Mouse (Mus musculus): ENCODE measurements around the gene Usp6nl. TPM values are rescaled to one million over a fixed set of nuclear protein-coding genes. Genes with fewer than 3 reads are reported as not detected.
A peak's percentile ranks its signal among the peaks of the same experiment; 100 is the strongest.

The Usp6nl gene
- polyA plus RNA-seq, 1 experiment from 2014 or later: 9.5 TPM

GRCm38 (mm10) chr2:6412645-6413044 is 90.2 kb downstream of the Usp6nl start:
- Histone ChIP-seq H3K9me3 (ENCODE audit: control insufficient read depth, low read length) (no peaks in the 10 kb centered on the region), H3K4me1 (replicated peaks; ENCODE audit: control insufficient read depth, insufficient read depth, low read length) (no peaks in the 10 kb centered on the region), H3K36me3 (ENCODE audit: control insufficient read depth, insufficient read depth, low read length) (peaks cover 11% of the 10 kb centered on the region; the same call in 1 of the 2 replicates), H3K4me3 (ENCODE audit: low read length) (no peak overlapping the region), H3K27me3 (ENCODE audit: control insufficient read depth, insufficient read depth, low read depth, low read length) (no peaks in the 10 kb centered on the region), H3K9ac (ENCODE audit: low read length) (no peak overlapping the region), H3K4me2 (ENCODE audit: low read depth, low read length) (no peak overlapping the region), H3K27ac (ENCODE audit: low read length) (no peak overlapping the region)
- 63% methylated on average over 1 of the region's 1 CpGs for WGBS
- ATAC-seq (ENCODE audit: low read depth): no peak

GRCm38 (mm10) chr2:6413723-6414122 is 91.3 kb downstream of the Usp6nl start:
- Histone ChIP-seq H3K27ac (ENCODE audit: low read length) (no peak overlapping the region), H3K4me2 (ENCODE audit: low read depth, low read length) (no peak overlapping the region), H3K4me1 (replicated peaks; ENCODE audit: control insufficient read depth, insufficient read depth, low read length) (no peaks in the 10 kb centered on the region), H3K9me3 (ENCODE audit: control insufficient read depth, low read length) (no peaks in the 10 kb centered on the region), H3K9ac (ENCODE audit: low read length) (no peak overlapping the region), H3K4me3 (ENCODE audit: low read length) (no peak overlapping the region), H3K27me3 (ENCODE audit: control insufficient read depth, insufficient read depth, low read depth, low read length) (no peaks in the 10 kb centered on the region), H3K36me3 (ENCODE audit: control insufficient read depth, insufficient read depth, low read length) (peaks cover 11% of the 10 kb centered on the region; the same call in 1 of the 2 replicates)
- no peak for ATAC-seq (ENCODE audit: low read depth)
- 83% methylated on average over 2 of the region's 2 CpGs for WGBS

GRCm38 (mm10) chr2:6414400-6414799 is 91.9 kb downstream of the Usp6nl start:
- Histone ChIP-seq H3K27me3 (ENCODE audit: control insufficient read depth, insufficient read depth, low read depth, low read length) (no peaks in the 10 kb centered on the region), H3K4me1 (replicated peaks; ENCODE audit: control insufficient read depth, insufficient read depth, low read length) (no peaks in the 10 kb centered on the region), H3K4me3 (ENCODE audit: low read length) (no peak overlapping the region), H3K9ac (ENCODE audit: low read length) (no peak overlapping the region), H3K9me3 (ENCODE audit: control insufficient read depth, low read length) (no peaks in the 10 kb centered on the region), H3K36me3 (ENCODE audit: control insufficient read depth, insufficient read depth, low read length) (peaks cover 11% of the 10 kb centered on the region; the same call in 1 of the 2 replicates), H3K4me2 (ENCODE audit: low read depth, low read length) (no peak overlapping the region), H3K27ac (ENCODE audit: low read length) (no peak overlapping the region)
- no peak for ATAC-seq (ENCODE audit: low read depth)
- 86% methylated on average over 5 of the region's 5 CpGs for WGBS

GRCm38 (mm10) chr2:6417158-6417557 is 94.7 kb downstream of the Usp6nl start:
- Histone ChIP-seq H3K4me2 (ENCODE audit: low read depth, low read length) (no peak overlapping the region), H3K27me3 (ENCODE audit: control insufficient read depth, insufficient read depth, low read depth, low read length) (no peaks in the 10 kb centered on the region), H3K4me3 (ENCODE audit: low read length) (no peak overlapping the region), H3K9me3 (ENCODE audit: control insufficient read depth, low read length) (no peaks in the 10 kb centered on the region), H3K36me3 (ENCODE audit: control insufficient read depth, insufficient read depth, low read length) (peaks cover 8% of the 10 kb centered on the region), H3K4me1 (replicated peaks; ENCODE audit: control insufficient read depth, insufficient read depth, low read length) (no peaks in the 10 kb centered on the region), H3K27ac (ENCODE audit: low read length) (no peak overlapping the region), H3K9ac (ENCODE audit: low read length) (no peak overlapping the region)
- ATAC-seq (ENCODE audit: low read depth): no peak
- WGBS: 88% methylated on average over 11 of the region's 11 CpGs

GRCm38 (mm10) chr2:6423661-6424550 is 101.4 kb downstream of the Usp6nl start:
- WGBS: 79% methylated on average over 24 of the region's 24 CpGs
- H3K4me1 ChIP-seq (replicated peaks; ENCODE audit: control insufficient read depth, insufficient read depth, low read length): no peaks in the 10 kb centered on the region
- no peak overlapping the region for H3K4me3 ChIP-seq (ENCODE audit: low read length)
- no peak overlapping the region for H3K9ac ChIP-seq (ENCODE audit: low read length)
- no peaks in the 10 kb centered on the region for H3K9me3 ChIP-seq (ENCODE audit: control insufficient read depth, low read length)
- no peaks in the 10 kb centered on the region for H3K27me3 ChIP-seq (ENCODE audit: control insufficient read depth, insufficient read depth, low read depth, low read length)
- peaks cover 12% of the 10 kb centered on the region for H3K36me3 ChIP-seq (ENCODE audit: control insufficient read depth, insufficient read depth, low read length)
- no peak overlapping the region for H3K27ac ChIP-seq (ENCODE audit: low read length)
- no peak for ATAC-seq (ENCODE audit: low read depth)
- H3K4me2 ChIP-seq (ENCODE audit: low read depth, low read length): no peak overlapping the region

- 71% methylated on average over 5 of the region's 5 CpGs for WGBS
- Histone ChIP-seq H3K27me3 (ENCODE audit: control insufficient read depth, insufficient read depth, low read depth, low read length) (no peaks in the 10 kb centered on the region), H3K27ac (ENCODE audit: low read length) (no peak overlapping the region), H3K4me1 (replicated peaks; ENCODE audit: control insufficient read depth, insufficient read depth, low read length) (no peaks in the 10 kb centered on the region), H3K4me3 (ENCODE audit: low read length) (no peak overlapping the region), H3K9ac (ENCODE audit: low read length) (no peak overlapping the region), H3K9me3 (ENCODE audit: control insufficient read depth, low read length) (no peaks in the 10 kb centered on the region), H3K36me3 (ENCODE audit: control insufficient read depth, insufficient read depth, low read length) (peaks cover 14% of the 10 kb centered on the region), H3K4me2 (ENCODE audit: low read depth, low read length) (no peak overlapping the region)
- ATAC-seq (ENCODE audit: low read depth): no peak
Measured at GRCm38 (mm10) chr2:6424851-6425250, 102.4 kb downstream of the Usp6nl start.

- Histone ChIP-seq H3K9me3 (ENCODE audit: control insufficient read depth, low read length) (no peaks in the 10 kb centered on the region), H3K9ac (ENCODE audit: low read length) (no peak overlapping the region), H3K27ac (ENCODE audit: low read length) (no peak overlapping the region), H3K4me1 (replicated peaks; ENCODE audit: control insufficient read depth, insufficient read depth, low read length) (no peaks in the 10 kb centered on the region), H3K36me3 (ENCODE audit: control insufficient read depth, insufficient read depth, low read length) (peaks cover 20% of the 10 kb centered on the region), H3K4me3 (ENCODE audit: low read length) (no peak overlapping the region), H3K4me2 (ENCODE audit: low read depth, low read length) (no peak overlapping the region), H3K27me3 (ENCODE audit: control insufficient read depth, insufficient read depth, low read depth, low read length) (no peaks in the 10 kb centered on the region)
- WGBS: 60% methylated on average over 16 of the region's 16 CpGs
- ATAC-seq (ENCODE audit: low read depth): peak; percentile 87
Measured at GRCm38 (mm10) chr2:6436085-6436950, 113.9 kb downstream of the Usp6nl start.

- Histone ChIP-seq H3K27me3 (ENCODE audit: control insufficient read depth, insufficient read depth, low read depth, low read length) (no peaks in the 10 kb centered on the region), H3K36me3 (ENCODE audit: control insufficient read depth, insufficient read depth, low read length) (peaks cover 14% of the 10 kb centered on the region), H3K4me1 (replicated peaks; ENCODE audit: control insufficient read depth, insufficient read depth, low read length) (no peaks in the 10 kb centered on the region), H3K4me2 (ENCODE audit: low read depth, low read length) (no peak overlapping the region), H3K4me3 (ENCODE audit: low read length) (no peak overlapping the region), H3K27ac (ENCODE audit: low read length) (no peak overlapping the region), H3K9ac (ENCODE audit: low read length) (no peak overlapping the region), H3K9me3 (ENCODE audit: control insufficient read depth, low read length) (no peaks in the 10 kb centered on the region)
- WGBS: 68% methylated on average over 9 of the region's 9 CpGs
- peak; percentile 51 for ATAC-seq (ENCODE audit: low read depth)
Measured at GRCm38 (mm10) chr2:6441688-6442087, 119.2 kb downstream of the Usp6nl start.

GRCm38 (mm10) chr2:6442302-6442701 is 119.8 kb downstream of the Usp6nl start:
- Histone ChIP-seq H3K27me3 (ENCODE audit: control insufficient read depth, insufficient read depth, low read depth, low read length) (no peaks in the 10 kb centered on the region), H3K4me1 (replicated peaks; ENCODE audit: control insufficient read depth, insufficient read depth, low read length) (no peaks in the 10 kb centered on the region), H3K27ac (ENCODE audit: low read length) (no peak overlapping the region), H3K9me3 (ENCODE audit: control insufficient read depth, low read length) (no peaks in the 10 kb centered on the region), H3K4me3 (ENCODE audit: low read length) (no peak overlapping the region), H3K9ac (ENCODE audit: low read length) (no peak overlapping the region), H3K4me2 (ENCODE audit: low read depth, low read length) (no peak overlapping the region), H3K36me3 (ENCODE audit: control insufficient read depth, insufficient read depth, low read length) (peaks cover 11% of the 10 kb centered on the region)
- no peak for ATAC-seq (ENCODE audit: low read depth)
- WGBS: 77% methylated on average over 10 of the region's 10 CpGs

Data from lung, embryonic 16.5 days (tissue).